Mouse (Mus musculus) stomach, embryonic 15.5 days (tissue): Measurements from ENCODE around the gene Vav1. TPM values are rescaled to one million over a fixed set of nuclear protein-coding genes. Genes with fewer than 3 reads are reported as not detected.

Source experiments
- ATAC-seq: fragments of 200-750 bp; cut with Nextera tagmentation; 2 replicates; pipeline ENCODE4 v1.8.0; 2017; ENCODE audit warnings: low read depth, moderate number of reproducible peaks, moderate TSS enrichment; ENCODE audit not compliant: insufficient read depth, low FRiP score
- H3K27ac ChIP-seq: fragments of 300-500 bp; sonication (generic); 2 replicates; pipeline ENCODE4 v1.5.1; 2015; ENCODE audit warnings: mild to moderate bottlenecking, inconsistent platforms
- H3K27me3 ChIP-seq: fragments of 300-500 bp; sonication (generic); replicated peaks from 2 replicates; pipeline ENCODE4 v1.6.1; 2015; ENCODE audit warnings: inconsistent platforms
- H3K36me3 ChIP-seq: fragments of 300-500 bp; sonication (generic); 2 replicates; pipeline ENCODE4 v1.6.1; 2015; ENCODE audit warnings: inconsistent platforms
- H3K4me1 ChIP-seq: fragments of 300-500 bp; sonication (generic); 2 replicates; pipeline ENCODE4 v1.6.1; 2015; ENCODE audit warnings: inconsistent platforms
- H3K4me2 ChIP-seq: fragments of 300-500 bp; sonication (generic); 2 replicates; pipeline ENCODE4 v1.6.1; 2015; ENCODE audit warnings: mild to moderate bottlenecking, inconsistent platforms
- H3K4me3 ChIP-seq: fragments of 300-500 bp; sonication (generic); replicated peaks from 2 replicates; pipeline ENCODE4 v1.5.1; 2015; ENCODE audit warnings: inconsistent platforms
- H3K9ac ChIP-seq: fragments of 300-500 bp; sonication (generic); 2 replicates; pipeline ENCODE4 v1.6.1; 2015; ENCODE audit warnings: inconsistent platforms
- H3K9me3 ChIP-seq: fragments of 300-500 bp; sonication (generic); 2 replicates; pipeline ENCODE4 v1.6.1; 2016; ENCODE audit warnings: inconsistent platforms
- WGBS: fragments of 180-500 bp; shearing (Covaris S2); methylation state at CpG from one replicate; pipeline ENCODE4 v1.1.7; 2015; 5-methylcytosine and 5-hydroxymethylcytosine counted together
- polyA plus RNA-seq: library from polyadenylated mRNA; unstranded; fragments of >200 nt; fragmentation: Nextera tagmentation; extraction: Ambion mirVana; gene quantifications from 2 replicates; pipeline ENCODE4 v1.2.1, GENCODE M21; 2015

The Vav1 gene
- polyA plus RNA-seq, 1 experiment from 2014 or later = 4.4 TPM

GRCm38 (mm10) chr17:57351107-57351506 is 72.2 kb downstream of the Vav1 start:
- Histone ChIP-seq H3K9ac (no peak overlapping the region), H3K4me2 (no peak overlapping the region), H3K27me3 (no peaks in the 10 kb centered on the region), H3K27ac (no peak overlapping the region), H3K36me3 (no peaks in the 10 kb centered on the region), H3K4me3 (no peak overlapping the region), H3K9me3 (no peaks in the 10 kb centered on the region), H3K4me1 (no peaks in the 10 kb centered on the region)
- WGBS = 84% methylated on average over 9 of the region's 9 CpGs
- no peak for ATAC-seq

GRCm38 (mm10) chr17:57358441-57358840 is 79.5 kb downstream of the Vav1 start, which contains the start of gene Adgre1:
Gene Adgre1, plus strand, starts transcription at chr17:57358691.
- Histone ChIP-seq H3K4me3 (no peak within 1 kb of the TSS), H3K27me3 (no peaks in the 10 kb centered on the region), H3K4me1 (no peaks in the 10 kb centered on the region), H3K27ac (no peak within 1 kb of the TSS), H3K36me3 (no peaks in the 10 kb centered on the region), H3K9ac (no peak within 1 kb of the TSS), H3K4me2 (no peak within 1 kb of the TSS), H3K9me3 (no peaks in the 10 kb centered on the region)
- WGBS = 21% methylated on average over 1 of the region's 1 CpGs
- no peak for ATAC-seq

GRCm38 (mm10) chr17:57359485-57360241 is 80.8 kb downstream of the Vav1 start:
- Histone ChIP-seq H3K9ac (no peak overlapping the region), H3K4me1 (no peaks in the 10 kb centered on the region), H3K4me3 (no peak overlapping the region), H3K36me3 (no peaks in the 10 kb centered on the region), H3K27me3 (no peaks in the 10 kb centered on the region), H3K4me2 (no peak overlapping the region), H3K27ac (no peak overlapping the region), H3K9me3 (no peaks in the 10 kb centered on the region)
- ATAC-seq = no peak
- 84% methylated on average over 11 of the region's 11 CpGs for WGBS

Other genes with a start within 250 kb of the Vav1 start
- 39.4 and 41.0 TPM in 2 replicates for gene Khsrp, start 247.6 kb upstream of the Vav1 start, polyA plus RNA-seq
- not detected in 2 replicates for gene Slc25a41, start 237.4 kb upstream of the Vav1 start, polyA plus RNA-seq
- 50.8 and 60.8 TPM in 2 replicates for gene Crb3, start 220.0 kb upstream of the Vav1 start, polyA plus RNA-seq
- 8.7 and 10.0 TPM in 2 replicates for gene Slc25a23, start 219.2 kb upstream of the Vav1 start, polyA plus RNA-seq
- gene Dennd1c, start 200.6 kb upstream of the Vav1 start, polyA plus RNA-seq = 6.3 and 8.2 TPM in 2 replicates
- gene Tubb4a, start 191.3 kb upstream of the Vav1 start, polyA plus RNA-seq = 20.3 and 23.9 TPM in 2 replicates
- 9.5 and 10.1 TPM in 2 replicates for gene Tnfsf9, start 173.8 kb upstream of the Vav1 start, polyA plus RNA-seq
- gene Cd70, start 129.3 kb upstream of the Vav1 start, polyA plus RNA-seq = 0.15 TPM in 1 of 2 replicates, not detected in the other
- gene Tnfsf14, start 84.9 kb upstream of the Vav1 start, polyA plus RNA-seq = 0.23 and 0.32 TPM in 2 replicates
- gene C3, start 51.0 kb upstream of the Vav1 start, polyA plus RNA-seq = 9.5 and 20.2 TPM in 2 replicates
- 41.4 and 44.3 TPM in 2 replicates for gene Gpr108, start 30.7 kb upstream of the Vav1 start, polyA plus RNA-seq
- gene Trip10, start 29.6 kb upstream of the Vav1 start, polyA plus RNA-seq = 43.1 and 43.7 TPM in 2 replicates
- 7.2 and 7.7 TPM in 2 replicates for gene Adgre1, start 79.6 kb downstream of the Vav1 start, polyA plus RNA-seq